Mouse (Mus musculus): ENCODE data around the gene Pik3r2. TPM values are rescaled to one million over a fixed set of nuclear protein-coding genes. Genes with fewer than 3 reads are reported as not detected.

Pik3r2 gene
- total RNA-seq, 2 experiments from 2014 or later: 14.3 to 16.1 TPM

GRCm38 (mm10) chr8:70719796-70720270 is 56.7 kb downstream of the Pik3r2 start:
- intact Hi-C loops (cut with DNase I): loop anchor here (1.0 to 2.0 kb wide), 2 partner anchors 32 to 121 kb away; no protein-coding TSS in a partner anchor
- DNase-seq: peak; percentile 9 to 20

GRCm38 (mm10) chr8:70718297-70718696 is 58.2 kb downstream of the Pik3r2 start, which contains the start of gene Gm3336:
Gm3336 (plus strand) TSS chr8:70718543.
- intact Hi-C loops (cut with DNase I): no loop called here

More at GRCm38 (mm10) chr8:70718297-70718696, 58.2 kb downstream of the Pik3r2 start, which contains the start of gene Gm3336:
- peak in 1 of 2 experiments; percentile 28 for DNase-seq

Small RNAs within 50 kb of the gene (microRNA-seq; reads per million reads assigned to microRNA genes)
- gene Mir7240: 0 reads per million in 2 experiments

Other genes starting within 250 kb of the Pik3r2 start
- gene Fkbp8, start 249.0 kb downstream of the Pik3r2 start, total RNA-seq (2021): 100 to 1,000 TPM in 1 of 2 experiments, 10 to 100 TPM in 1; 99.3 to 107 TPM
- gene Kxd1, start 248.8 kb downstream of the Pik3r2 start, total RNA-seq (2021): 10 to 100 TPM; 67.7 to 74.7 TPM
- 10 to 100 TPM in 1 of 2 experiments, 1 to 10 TPM in 1; 9.6 to 10.5 TPM for gene Ell, start 237.3 kb downstream of the Pik3r2 start, total RNA-seq (2021)
- 1 to 10 TPM; 4.1 to 5.1 TPM for gene Isyna1, start 182.3 kb downstream of the Pik3r2 start, total RNA-seq (2021)
- gene Ssbp4, start 167.8 kb downstream of the Pik3r2 start, total RNA-seq (2021): 10 to 100 TPM; 12.5 to 15.9 TPM
- gene Lrrc25, start 160.6 kb downstream of the Pik3r2 start, total RNA-seq (2021): under 1 TPM; 0.38 to 0.64 TPM
- under 1 TPM in 1 of 2 experiments, not detected in 1; 0.18 TPM for gene Gdf15, start 144.3 kb downstream of the Pik3r2 start, total RNA-seq (2021)
- 10 to 100 TPM; 11.1 to 15.9 TPM for gene Pgpep1, start 116.3 kb downstream of the Pik3r2 start, total RNA-seq (2021)
- 10 to 100 TPM; 54.9 to 63.3 TPM for gene Lsm4, start 103.5 kb downstream of the Pik3r2 start, total RNA-seq (2021)
- gene Jund, start 77.8 kb downstream of the Pik3r2 start, total RNA-seq (2021): 10 to 100 TPM; 60.6 to 77.9 TPM
- under 1 TPM in 1 of 2 experiments, not detected in 1; 0.05 TPM for gene Iqcn, start 73.3 kb downstream of the Pik3r2 start, total RNA-seq (2021)
- not detected for gene Gm3336, start 58.2 kb downstream of the Pik3r2 start, total RNA-seq (2021)
- 1 to 10 TPM; 1.9 to 2.1 TPM for gene Pde4c, start 53.0 kb downstream of the Pik3r2 start, total RNA-seq (2021)
- gene Rab3a, start 22.0 kb downstream of the Pik3r2 start, total RNA-seq (2021): 10 to 100 TPM; 36.8 to 37.3 TPM
- 10 to 100 TPM; 20.7 to 21.4 TPM for gene Mpv17l2, start 15.8 kb downstream of the Pik3r2 start, total RNA-seq (2021)
- 1 to 10 TPM; 2.9 to 4.1 TPM for gene Mast3, start 28.3 kb upstream of the Pik3r2 start, total RNA-seq (2021)
- gene Il12rb1, start 31.7 kb upstream of the Pik3r2 start, total RNA-seq (2021): under 1 TPM in 1 of 2 experiments, not detected in 1; 0.15 TPM
- 10 to 100 TPM; 47.9 to 92.8 TPM for gene Arrdc2, start 63.0 kb upstream of the Pik3r2 start, total RNA-seq (2021)
- 10 to 100 TPM; 12.8 to 18.3 TPM for gene Kcnn1, start 86.5 kb upstream of the Pik3r2 start, total RNA-seq (2021)
- gene Ccdc124, start 97.2 kb upstream of the Pik3r2 start, total RNA-seq (2021): 10 to 100 TPM; 56.2 to 64.3 TPM
- gene Slc5a5, start 116.0 kb upstream of the Pik3r2 start, total RNA-seq (2021): under 1 TPM in 1 of 2 experiments, not detected in 1; 0.10 TPM
- 100 to 1,000 TPM; 802 to 969 TPM for gene Rpl18a, start 120.7 kb upstream of the Pik3r2 start, total RNA-seq (2021)
- gene Map1s, start 129.2 kb upstream of the Pik3r2 start, total RNA-seq (2021): 10 to 100 TPM in 1 of 2 experiments, 1 to 10 TPM in 1; 9.6 to 15.6 TPM

All from gastrocnemius, postnatal 36 days (tissue).